Mouse (Mus musculus) CD8-positive naive resting alpha-beta T cell, adult 2 months (primary cell): ENCODE measurements around the gene Lhcgr.

Experiments used
- DNase-seq, 2 experiments: peaks; one replicate each; pipeline ENCODE4 v3.0.0; 2022; ENCODE audit warnings: low read depth in 2 of 2, low spot score in 2 of 2

Gene Lhcgr

GRCm38 (mm10) chr17:88706231-88706649 lies 85.5 kb downstream of the Lhcgr start:
- DNase-seq = no peak

GRCm38 (mm10) chr17:88703112-88703511 lies 88.7 kb downstream of the Lhcgr start:
- no peak for DNase-seq

- no peak for DNase-seq
Observed at GRCm38 (mm10) chr17:88702345-88702744, 89.4 kb downstream of the Lhcgr start.

DNA sequence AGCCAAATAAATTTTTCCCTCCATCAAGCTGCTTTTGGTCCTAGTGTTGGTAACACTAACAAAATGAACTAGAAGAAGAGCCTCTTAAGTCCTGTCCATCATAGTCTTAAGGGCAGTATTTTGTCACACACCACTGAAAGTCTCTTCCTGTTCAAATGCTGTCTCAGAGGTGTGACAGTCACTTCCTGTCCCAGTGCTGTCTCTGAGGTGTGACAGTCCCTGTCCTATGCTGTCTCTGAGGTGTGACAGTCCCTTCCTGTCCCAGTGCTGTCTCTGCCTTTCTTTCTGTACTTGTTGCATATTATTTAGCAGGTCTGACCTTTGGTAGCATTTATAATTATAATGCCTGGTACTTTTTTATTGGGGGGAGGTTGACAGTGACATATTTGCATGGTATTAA lies 90.9 kb downstream of the Lhcgr start:
- DNase-seq = no peak

GRCm38 (mm10) chr17:88696656-88697333 lies 95.0 kb downstream of the Lhcgr start:
- no peak for DNase-seq

DNA sequence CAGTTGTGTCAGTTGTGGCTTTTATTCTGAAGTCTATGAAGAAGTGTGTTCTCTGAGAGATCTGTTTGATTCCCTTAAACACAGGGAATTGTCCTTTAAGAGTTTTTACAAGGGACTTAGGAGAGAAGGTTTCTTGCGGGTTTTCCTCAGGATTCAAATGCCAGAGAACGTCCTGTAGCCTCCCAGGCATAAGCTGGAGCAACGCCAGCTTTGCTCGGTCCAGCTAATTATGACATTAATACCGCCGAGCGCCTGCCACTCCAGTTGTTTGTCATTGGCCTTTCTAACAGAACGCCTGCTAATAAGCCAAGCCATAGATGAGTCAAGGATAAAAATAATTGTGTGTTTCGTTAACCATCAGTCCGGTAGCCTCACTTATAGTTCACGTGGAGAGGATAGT lies 103.6 kb downstream of the Lhcgr start:
- DNase-seq = no peak

- DNase-seq = no peak
Observed at GRCm38 (mm10) chr17:88675310-88676309, 116.2 kb downstream of the Lhcgr start.

- no peak for DNase-seq
Observed at GRCm38 (mm10) chr17:88670800-88671199, 121.0 kb downstream of the Lhcgr start.

GRCm38 (mm10) chr17:88669921-88670320 lies 121.9 kb downstream of the Lhcgr start:
- DNase-seq = no peak

- peak; percentile 4 to 17 for DNase-seq
Observed at GRCm38 (mm10) chr17:88668452-88668851, 123.3 kb downstream of the Lhcgr start, which contains the start of gene Gtf2a1l. TSS of gene Gtf2a1l (plus strand) at chr17:88668660.
